Mouse (Mus musculus): ENCODE measurements around the gene Nudt6. TPM values are rescaled to one million over a fixed set of nuclear protein-coding genes. Genes with fewer than 3 reads are reported as not detected.

The Nudt6 gene
- total and polyA plus RNA-seq, 2 experiments from 2014 or later: 6.6 to 10.2 TPM

DNA sequence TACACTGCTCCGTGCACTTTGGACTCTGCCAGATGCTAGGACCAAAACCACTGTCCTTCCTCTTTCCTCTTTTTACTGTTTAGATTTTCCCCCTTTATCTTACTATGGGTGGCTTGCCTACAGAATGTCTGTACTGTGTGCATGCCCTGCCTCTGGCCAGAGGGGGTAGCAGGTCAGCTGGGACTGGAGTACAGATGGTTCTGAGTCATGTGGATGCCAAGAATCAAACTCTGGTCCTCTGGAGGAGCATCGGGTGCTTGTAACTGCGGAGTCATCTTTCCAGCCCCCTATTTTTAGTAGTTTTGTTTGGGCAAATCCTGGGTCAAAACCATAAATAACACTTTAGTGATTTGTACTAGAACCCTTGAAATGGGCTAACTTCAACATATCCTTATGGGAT, 6.6 kb downstream of the Nudt6 start:
- ATAC-seq: no peak

DNA sequence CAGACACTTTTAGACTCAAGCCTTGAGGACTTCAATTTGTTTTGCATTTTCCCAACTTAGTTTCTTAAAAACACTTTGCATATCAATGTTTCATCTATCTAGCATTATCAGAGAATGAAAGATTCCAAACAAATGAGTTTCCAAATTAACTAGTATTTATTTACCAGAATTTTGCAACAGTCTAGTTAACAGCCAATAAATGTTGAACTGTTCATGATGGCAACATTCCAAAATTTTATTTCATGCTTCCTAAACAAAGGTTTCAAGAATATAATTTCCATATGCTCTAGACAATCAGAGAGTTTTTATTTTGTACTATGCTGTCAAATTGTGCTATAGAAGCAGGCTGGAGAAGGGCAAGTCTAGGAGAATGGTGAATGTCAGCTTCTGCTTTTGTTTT, 12.4 kb downstream of the Nudt6 start:
- H3K36me3 ChIP-seq (ENCODE audit: insufficient read depth): no peaks in the 10 kb centered on the region
- ATAC-seq: no peak
- H3K4me1 ChIP-seq (ENCODE audit: insufficient read depth): no peaks in the 10 kb centered on the region
- H3K27ac ChIP-seq (ENCODE audit: low read depth, low read length): no peak overlapping the region
- no peaks in the 10 kb centered on the region for H3K27me3 ChIP-seq (ENCODE audit: insufficient read depth, low read length)
- H3K9me3 ChIP-seq (ENCODE audit: low read length): no peaks in the 10 kb centered on the region
- H3K4me3 ChIP-seq (ENCODE audit: low read depth, low read length): no peak overlapping the region
- H3K4me2 ChIP-seq (ENCODE audit: low read depth): no peak overlapping the region
- DNase-seq: no peak
- H3K9ac ChIP-seq: no peak overlapping the region
- TF ChIP-seq CTCF (IDR thresholded peaks at IDR 0.05; ENCODE audit: low read depth): no peak

More for the DNA sequence above, 6.6 kb downstream of the Nudt6 start:
- no peaks in the 10 kb centered on the region for H3K4me1 ChIP-seq (ENCODE audit: insufficient read depth)
- H3K27ac ChIP-seq (ENCODE audit: low read depth, low read length): no peak overlapping the region
- H3K4me3 ChIP-seq (ENCODE audit: low read depth, low read length): no peak overlapping the region
- no peaks in the 10 kb centered on the region for H3K36me3 ChIP-seq (ENCODE audit: insufficient read depth)
- no peak for TF ChIP-seq CTCF (IDR thresholded peaks at IDR 0.05; ENCODE audit: low read depth)
- 94% methylated on average over 3 of the region's 3 CpGs for WGBS
- H3K27me3 ChIP-seq (ENCODE audit: insufficient read depth, low read length): no peaks in the 10 kb centered on the region
- no peak overlapping the region for H3K4me2 ChIP-seq (ENCODE audit: low read depth)
- no peaks in the 10 kb centered on the region for H3K9me3 ChIP-seq (ENCODE audit: low read length)
- DNase-seq: no peak
- no peak overlapping the region for H3K9ac ChIP-seq

DNA sequence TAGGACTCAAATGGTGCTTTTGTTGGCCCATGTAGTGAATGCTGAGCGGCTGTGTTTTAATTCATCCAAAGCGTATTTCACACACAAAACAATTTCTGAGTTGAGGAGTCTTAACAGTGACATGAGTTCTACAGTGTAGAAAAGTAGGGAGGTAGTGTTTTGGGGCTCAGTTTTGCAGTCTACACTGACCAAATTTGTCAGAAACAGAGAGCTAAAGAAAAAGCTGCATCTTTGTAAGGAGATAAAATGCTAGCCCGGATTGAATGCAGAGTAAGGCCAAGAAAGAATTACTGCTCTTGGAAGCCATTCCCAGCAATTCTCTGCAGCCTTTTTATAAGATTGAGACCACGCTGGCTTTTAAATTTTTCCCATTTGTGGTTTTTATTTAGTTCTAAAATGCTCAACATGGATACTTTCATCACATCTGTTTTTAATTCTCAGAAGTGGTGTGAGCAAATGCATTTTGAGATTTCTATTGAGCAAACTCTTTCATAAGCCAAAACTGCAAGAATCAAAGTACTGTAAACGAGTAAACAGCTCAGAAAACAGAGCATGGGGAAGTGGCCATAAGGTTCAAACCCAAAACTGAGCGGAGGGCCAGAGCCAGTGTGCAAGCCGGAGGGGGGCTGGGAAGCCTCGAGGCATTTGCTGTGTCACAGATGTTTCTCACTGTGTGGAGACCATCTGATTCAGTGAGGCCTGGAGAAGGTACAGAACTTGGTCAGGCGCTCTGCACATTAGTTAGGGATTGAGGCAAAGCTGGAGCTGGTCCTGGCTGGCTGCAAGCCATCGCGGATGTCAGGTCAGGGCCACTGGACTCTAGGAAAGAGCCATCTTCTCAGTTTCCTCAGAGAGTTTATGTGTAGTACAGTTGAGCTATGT, 18.0 kb downstream of the Nudt6 start:
- Histone ChIP-seq H3K36me3 (ENCODE audit: insufficient read depth) (no peaks in the 10 kb centered on the region), H3K27me3 (ENCODE audit: insufficient read depth, low read length) (no peaks in the 10 kb centered on the region), H3K4me1 (ENCODE audit: insufficient read depth) (no peaks in the 10 kb centered on the region), H3K27ac (ENCODE audit: low read depth, low read length) (no peak overlapping the region), H3K9ac (no peak overlapping the region), H3K9me3 (ENCODE audit: low read length) (no peaks in the 10 kb centered on the region), H3K4me2 (ENCODE audit: low read depth) (no peak overlapping the region), H3K4me3 (ENCODE audit: low read depth, low read length) (no peak overlapping the region)
- 79% methylated on average over 11 of the region's 11 CpGs for WGBS
- no peak for DNase-seq
- no peak for ATAC-seq
- no peak for TF ChIP-seq CTCF (IDR thresholded peaks at IDR 0.05; ENCODE audit: low read depth)

DNA sequence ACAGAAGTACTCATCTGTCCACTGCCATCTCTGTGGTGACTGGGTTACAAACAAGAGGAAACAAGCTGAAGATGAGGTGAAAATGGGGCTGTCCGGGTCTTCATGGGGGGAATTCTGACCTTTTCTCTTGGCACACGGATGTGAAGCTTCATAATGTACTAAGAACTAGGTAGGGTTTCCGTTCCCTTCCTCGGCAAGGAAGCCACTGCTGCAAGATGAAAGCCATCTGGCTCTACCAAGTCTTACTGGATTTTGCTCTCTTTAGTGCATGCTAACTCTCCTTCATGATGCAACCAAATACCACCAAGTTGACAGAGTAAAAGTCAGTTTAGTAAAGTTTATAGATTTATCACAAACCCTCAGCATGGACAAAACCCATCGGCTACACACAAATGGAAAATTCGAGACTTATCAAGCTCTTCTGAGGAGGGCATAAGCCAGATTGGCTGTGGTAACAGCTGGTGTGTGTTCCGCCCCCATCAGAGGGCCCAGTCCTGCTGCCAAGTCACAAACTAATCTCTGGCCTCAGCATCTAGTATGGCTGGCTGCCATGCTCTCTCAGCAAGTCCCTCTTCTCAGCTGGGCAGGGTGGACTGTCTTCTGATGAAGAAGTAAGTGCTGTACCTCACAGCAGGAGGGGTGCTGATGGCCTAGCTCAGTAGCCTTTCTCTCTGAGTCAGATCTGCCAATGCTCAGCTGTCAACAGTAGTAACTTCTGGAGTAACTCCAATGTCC, 21.2 kb downstream of the Nudt6 start:
- Histone ChIP-seq H3K4me2 (ENCODE audit: low read depth) (no peak overlapping the region), H3K9ac (no peak overlapping the region), H3K27me3 (ENCODE audit: insufficient read depth, low read length) (no peaks in the 10 kb centered on the region), H3K27ac (ENCODE audit: low read depth, low read length) (no peak overlapping the region), H3K36me3 (ENCODE audit: insufficient read depth) (no peaks in the 10 kb centered on the region), H3K4me3 (ENCODE audit: low read depth, low read length) (no peak overlapping the region), H3K9me3 (ENCODE audit: low read length) (no peaks in the 10 kb centered on the region), H3K4me1 (ENCODE audit: insufficient read depth) (no peaks in the 10 kb centered on the region)
- DNase-seq: no peak
- peak; percentile 11; the same call in 1 of the 2 replicates for ATAC-seq
- WGBS: 85% methylated on average over 7 of the region's 7 CpGs
- TF ChIP-seq CTCF (IDR thresholded peaks at IDR 0.05; ENCODE audit: low read depth): no peak

DNA sequence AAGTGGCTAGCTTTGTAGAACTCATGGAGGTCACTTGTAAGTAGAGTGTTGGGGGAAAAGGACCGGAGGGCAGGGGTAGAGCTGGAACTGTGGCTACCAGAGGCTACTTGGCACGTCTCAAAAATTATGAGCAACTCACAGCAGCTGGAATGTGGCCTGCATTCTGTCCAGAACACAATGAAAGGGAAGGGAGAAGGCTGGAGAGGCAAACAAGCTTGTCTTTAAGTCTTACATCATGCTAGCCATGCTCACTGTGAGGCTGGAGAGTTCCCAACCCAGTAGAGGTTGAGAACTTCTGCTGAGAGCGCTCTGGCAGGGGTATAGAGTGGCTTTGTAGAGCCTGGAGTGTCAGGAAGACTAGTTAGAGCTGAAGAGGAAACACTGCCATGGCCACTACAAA, 22.4 kb downstream of the Nudt6 start:
- Histone ChIP-seq H3K4me2 (ENCODE audit: low read depth) (no peak overlapping the region), H3K9ac (no peak overlapping the region), H3K36me3 (ENCODE audit: insufficient read depth) (no peaks in the 10 kb centered on the region), H3K9me3 (ENCODE audit: low read length) (no peaks in the 10 kb centered on the region), H3K4me3 (ENCODE audit: low read depth, low read length) (no peak overlapping the region), H3K27me3 (ENCODE audit: insufficient read depth, low read length) (no peaks in the 10 kb centered on the region), H3K4me1 (ENCODE audit: insufficient read depth) (no peaks in the 10 kb centered on the region), H3K27ac (ENCODE audit: low read depth, low read length) (no peak overlapping the region)
- DNase-seq (no peak), ATAC-seq (no peak)
- 78% methylated on average over 3 of the region's 3 CpGs for WGBS
- no peak for TF ChIP-seq CTCF (IDR thresholded peaks at IDR 0.05; ENCODE audit: low read depth)

DNA sequence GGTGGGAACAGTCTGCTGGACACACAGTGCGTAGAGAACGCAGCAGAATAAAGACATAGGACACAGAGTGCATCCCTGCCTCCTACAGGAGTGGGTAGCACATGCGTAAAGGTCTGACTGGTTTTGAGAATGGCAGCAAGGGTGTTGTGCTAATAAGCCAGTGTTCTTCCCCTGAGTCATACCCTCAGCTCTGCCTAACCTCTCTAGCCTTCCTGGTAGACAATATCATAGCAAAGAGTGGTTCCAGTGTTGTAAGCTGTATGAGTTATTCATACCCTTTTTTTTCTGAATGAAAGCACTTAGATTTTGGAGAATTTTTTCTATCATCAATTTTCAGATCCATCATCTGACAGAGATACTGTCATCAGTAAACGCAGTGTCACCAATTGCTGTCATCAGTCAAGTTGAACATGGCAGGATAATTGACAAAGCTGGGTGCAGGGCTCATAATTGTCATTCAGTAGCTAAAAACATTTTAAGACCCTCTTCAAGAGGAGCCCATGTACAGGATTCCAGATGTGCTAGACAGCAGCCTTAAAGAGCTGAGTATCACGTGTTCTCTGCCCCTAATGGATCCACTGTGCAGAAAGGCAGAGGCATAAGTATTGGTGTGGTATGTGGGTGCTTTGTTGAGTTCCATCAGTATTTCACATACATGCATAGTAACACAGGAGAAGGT, 22.9 kb downstream of the Nudt6 start:
- H3K27ac ChIP-seq (ENCODE audit: low read depth, low read length): no peak overlapping the region
- no peaks in the 10 kb centered on the region for H3K9me3 ChIP-seq (ENCODE audit: low read length)
- no peaks in the 10 kb centered on the region for H3K4me1 ChIP-seq (ENCODE audit: insufficient read depth)
- no peak for TF ChIP-seq CTCF (IDR thresholded peaks at IDR 0.05; ENCODE audit: low read depth)
- no peaks in the 10 kb centered on the region for H3K36me3 ChIP-seq (ENCODE audit: insufficient read depth)
- H3K27me3 ChIP-seq (ENCODE audit: insufficient read depth, low read length): no peaks in the 10 kb centered on the region
- DNase-seq: no peak
- H3K9ac ChIP-seq: no peak overlapping the region
- H3K4me3 ChIP-seq (ENCODE audit: low read depth, low read length): no peak overlapping the region
- ATAC-seq: peak; percentile 88
- 87% methylated on average over 5 of the region's 5 CpGs for WGBS
- H3K4me2 ChIP-seq (ENCODE audit: low read depth): no peak overlapping the region
